Mouse (Mus musculus): ENCODE data around the gene Wwp2.

DNA sequence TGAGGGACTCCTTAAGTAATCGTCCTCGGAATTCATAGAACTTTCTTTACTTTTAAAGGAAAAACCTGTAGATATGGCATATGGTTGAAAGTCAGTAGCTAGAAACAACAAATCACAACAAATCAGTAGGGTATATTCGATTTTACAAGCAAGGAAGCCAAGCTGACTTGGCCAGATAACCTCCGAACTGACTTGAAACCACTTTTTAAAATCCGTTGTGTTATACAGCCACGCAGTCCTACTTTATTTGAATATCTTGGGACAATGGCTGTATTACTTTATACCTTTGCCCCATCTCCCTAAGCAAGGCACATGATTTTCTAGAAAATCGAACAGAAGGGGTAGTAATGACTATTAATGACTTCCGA lies 11.0 kb upstream of the Wwp2 start:
- TF ChIP-seq POLR2A (IDR thresholded peaks at IDR 0.05; ENCODE audit: insufficient read depth, low read depth, low read length) (no peak), CTCF (IDR thresholded peaks at IDR 0.05; ENCODE audit: insufficient read depth, low read depth, low read length) (no peak)
